Mouse (Mus musculus) megakaryocyte progenitor cell, adult 5-6 weeks (primary cell): Measurements from ENCODE around the gene Mtg2. TPM values are rescaled to one million over a fixed set of nuclear protein-coding genes. Genes with fewer than 3 reads are reported as not detected.

Experiments
- ATAC-seq: replicated peaks from 2 replicates; pipeline ENCODE4 v1.8.0; 2016; ENCODE audit warnings: mild to moderate bottlenecking, moderate TSS enrichment, inconsistent platforms; ENCODE audit not compliant: poor library complexity
- total RNA-seq, 2 experiments: library from RNA; stranded (forward) in 1 of 2; stranded (reverse) in 1 of 2; fragments of 157-497, 149-512 nt in 1 of 2; fragments of 200-1000 nt in 1 of 2; gene quantifications; 2 replicates each; pipeline versions ENCODE4 v1.2.3 to v1.2.4; 2015 to 2017

Gene Mtg2
- total RNA-seq, 2 experiments from 2014 or later, result 6.4 to 14.0 TPM

- peak; percentile 71 for ATAC-seq
Observed at GRCm38 (mm10) chr2:180051986-180052733, 18.2 kb upstream of the Mtg2 start.

GRCm38 (mm10) chr2:180053001-180053400 is 17.4 kb upstream of the Mtg2 start:
- ATAC-seq, result no peak

GRCm38 (mm10) chr2:180063338-180064131 is 6.9 kb upstream of the Mtg2 start:
- ATAC-seq, result no peak

- ATAC-seq, result peak; percentile 28
Observed at GRCm38 (mm10) chr2:180069770-180070480, 463 bp upstream of the Mtg2 start.

- ATAC-seq, result no peak
Observed at GRCm38 (mm10) chr2:180071671-180072070, 1.3 kb downstream of the Mtg2 start.

GRCm38 (mm10) chr2:180072886-180073285 is 2.5 kb downstream of the Mtg2 start:
- ATAC-seq, result no peak

- no peak for ATAC-seq
Observed at GRCm38 (mm10) chr2:180077622-180078021, 7.2 kb downstream of the Mtg2 start.

GRCm38 (mm10) chr2:180080680-180081079 is 10.3 kb downstream of the Mtg2 start:
- no peak for ATAC-seq

- no peak for ATAC-seq
Observed at GRCm38 (mm10) chr2:180083063-180083462, 12.7 kb downstream of the Mtg2 start.

- ATAC-seq, result no peak
Observed at GRCm38 (mm10) chr2:180084565-180084964, 14.2 kb downstream of the Mtg2 start.

GRCm38 (mm10) chr2:180085926-180086636 is 15.7 kb downstream of the Mtg2 start:
- no peak for ATAC-seq

- no peak for ATAC-seq
Observed at GRCm38 (mm10) chr2:180086637-180087027, 16.2 kb downstream of the Mtg2 start.

- ATAC-seq, result peak; percentile 66
Observed at GRCm38 (mm10) chr2:180087472-180087871, 17.1 kb downstream of the Mtg2 start.

GRCm38 (mm10) chr2:180090285-180090684 is 19.9 kb downstream of the Mtg2 start:
- ATAC-seq, result no peak

- no peak for ATAC-seq
Observed at GRCm38 (mm10) chr2:180095711-180096110, 25.3 kb downstream of the Mtg2 start.

GRCm38 (mm10) chr2:180097585-180097984 is 27.2 kb downstream of the Mtg2 start:
- no peak for ATAC-seq

GRCm38 (mm10) chr2:180098167-180098566 is 27.8 kb downstream of the Mtg2 start:
- peak; percentile 83 for ATAC-seq

- peak; percentile 24; the same call in 1 of the 2 replicates for ATAC-seq
Observed at GRCm38 (mm10) chr2:180099529-180099928, 29.1 kb downstream of the Mtg2 start.

- no peak for ATAC-seq
Observed at GRCm38 (mm10) chr2:180103151-180103977, 33.0 kb downstream of the Mtg2 start.
